Mouse (Mus musculus) liver, embryonic 14.5 days (tissue): ENCODE data around the gene Rmi2.

Experiments
- CTCF ChIP-seq: IDR thresholded peaks from 2 replicates; pipeline ENCODE4 v1.5.1; 2016; ENCODE audit warnings: antibody characterized with exemption, low read depth, control low read depth
- EP300 ChIP-seq: IDR thresholded peaks from 2 replicates; pipeline ENCODE4 v1.6.1; 2016; ENCODE audit warnings: antibody characterized with exemption, low read depth

DNA sequence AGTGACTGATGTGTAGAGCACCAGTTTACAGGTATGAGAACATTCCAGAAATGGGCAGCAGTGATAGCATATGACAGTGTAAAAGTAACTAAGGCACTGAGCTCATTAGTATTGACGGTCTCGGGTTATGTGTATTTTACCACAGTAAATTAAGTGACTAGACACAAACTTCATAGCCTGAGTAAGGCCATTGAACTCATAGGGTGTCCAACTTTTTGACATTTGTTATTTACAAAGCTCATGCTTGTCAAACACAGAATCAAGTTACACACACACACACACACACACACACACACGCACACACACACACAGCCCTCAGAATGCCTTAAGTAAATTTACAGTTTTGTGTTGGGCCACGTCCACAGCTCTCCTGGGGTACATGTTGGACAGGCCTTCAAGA, 105.1 kb downstream of the Rmi2 start:
- TF ChIP-seq CTCF (no peak), EP300 (no peak)
